Mouse (Mus musculus): ENCODE measurements around the gene Tbc1d7. TPM values are rescaled to one million over a fixed set of nuclear protein-coding genes. Genes with fewer than 3 reads are reported as not detected.

Gene Tbc1d7
- polyA plus RNA-seq, 1 experiment: 2.7 TPM

DNA sequence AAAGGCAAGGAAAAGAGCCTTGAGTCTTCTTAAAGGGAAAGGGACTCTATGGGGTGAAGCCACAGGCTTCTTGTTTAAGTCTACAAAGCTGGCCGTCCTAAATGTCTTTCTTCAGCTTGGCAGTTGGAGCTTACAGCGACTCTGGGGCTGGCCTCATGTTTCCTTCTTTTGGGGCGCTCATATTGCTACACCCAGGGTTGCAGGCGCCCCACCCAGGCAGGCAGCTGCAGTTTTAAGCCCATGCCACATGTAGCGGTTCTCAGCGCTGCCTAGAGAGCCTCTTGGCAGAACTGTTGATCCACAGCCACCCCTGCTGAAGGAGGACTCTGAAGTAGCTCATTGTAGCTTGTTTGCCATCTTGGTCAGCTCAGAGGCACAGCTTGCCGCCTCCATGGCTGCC is 28.0 kb upstream of the Tbc1d7 start:
- H3K9me3 ChIP-seq: no peaks in the 10 kb centered on the region
- H3K4me3 ChIP-seq (replicated peaks): no peak overlapping the region
- TF ChIP-seq FLI1 (IDR thresholded peaks at IDR 0.05; ENCODE audit: low read length): no peak
- TF ChIP-seq GATA1 (IDR thresholded peaks at IDR 0.05; ENCODE audit: borderline replicate concordance, low read length): no peak
- H3K4me1 ChIP-seq: peaks cover 96% of the 10 kb centered on the region
- H3K36me3 ChIP-seq (replicated peaks; ENCODE audit: low read length): peaks cover 93% of the 10 kb centered on the region
- H3K27me3 ChIP-seq (replicated peaks): no peaks in the 10 kb centered on the region

- peak overlapping the region; percentile 54 for H3K4me3 ChIP-seq (replicated peaks)
- no peaks in the 10 kb centered on the region for H3K27me3 ChIP-seq (replicated peaks)
- H3K36me3 ChIP-seq (replicated peaks; ENCODE audit: low read length): peaks cover 79% of the 10 kb centered on the region
- H3K9me3 ChIP-seq: no peaks in the 10 kb centered on the region
- peaks cover 96% of the 10 kb centered on the region for H3K4me1 ChIP-seq
- TF ChIP-seq GATA1 (IDR thresholded peaks at IDR 0.05; ENCODE audit: borderline replicate concordance, low read length) (no peak), FLI1 (IDR thresholded peaks at IDR 0.05; ENCODE audit: low read length) (no peak)
Observed at GRCm38 (mm10) chr13:43197187-43197586, 25.9 kb upstream of the Tbc1d7 start.

DNA sequence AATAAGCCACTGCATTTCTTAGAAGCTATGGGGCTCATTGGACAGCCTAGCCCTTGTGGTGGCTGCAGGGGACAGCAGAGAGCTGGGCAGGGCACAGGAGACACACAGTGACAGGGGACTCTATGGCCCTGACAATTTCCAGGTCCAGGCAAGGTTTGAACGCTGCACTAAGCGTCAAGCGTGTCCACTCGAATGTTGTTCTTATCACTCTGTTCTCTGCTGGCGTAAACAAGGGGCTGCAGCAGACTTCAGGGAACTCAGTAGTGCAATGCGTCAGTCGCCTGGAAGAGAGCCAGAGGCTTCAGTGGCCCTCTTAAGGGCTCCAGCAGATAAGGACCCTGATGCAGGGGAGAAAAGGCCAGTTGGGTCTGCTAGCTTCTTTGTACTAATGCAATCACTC is 24.7 kb upstream of the Tbc1d7 start:
- Histone ChIP-seq H3K4me3 (replicated peaks) (no peak overlapping the region), H3K9me3 (no peaks in the 10 kb centered on the region), H3K36me3 (replicated peaks; ENCODE audit: low read length) (peaks cover 67% of the 10 kb centered on the region), H3K27me3 (replicated peaks) (no peaks in the 10 kb centered on the region), H3K4me1 (peaks cover 96% of the 10 kb centered on the region)
- TF ChIP-seq GATA1 (IDR thresholded peaks at IDR 0.05; ENCODE audit: borderline replicate concordance, low read length) (no peak), FLI1 (IDR thresholded peaks at IDR 0.05; ENCODE audit: low read length) (no peak)

- Histone ChIP-seq H3K9me3 (no peaks in the 10 kb centered on the region), H3K4me3 (replicated peaks) (no peak overlapping the region), H3K4me1 (peaks cover 81% of the 10 kb centered on the region), H3K27me3 (replicated peaks) (no peaks in the 10 kb centered on the region), H3K36me3 (replicated peaks; ENCODE audit: low read length) (peaks cover 47% of the 10 kb centered on the region)
- TF ChIP-seq FLI1 (IDR thresholded peaks at IDR 0.05; ENCODE audit: low read length) (no peak), GATA1 (IDR thresholded peaks at IDR 0.05; ENCODE audit: borderline replicate concordance, low read length) (no peak)
Observed at GRCm38 (mm10) chr13:43193932-43194331, 22.6 kb upstream of the Tbc1d7 start.

DNA sequence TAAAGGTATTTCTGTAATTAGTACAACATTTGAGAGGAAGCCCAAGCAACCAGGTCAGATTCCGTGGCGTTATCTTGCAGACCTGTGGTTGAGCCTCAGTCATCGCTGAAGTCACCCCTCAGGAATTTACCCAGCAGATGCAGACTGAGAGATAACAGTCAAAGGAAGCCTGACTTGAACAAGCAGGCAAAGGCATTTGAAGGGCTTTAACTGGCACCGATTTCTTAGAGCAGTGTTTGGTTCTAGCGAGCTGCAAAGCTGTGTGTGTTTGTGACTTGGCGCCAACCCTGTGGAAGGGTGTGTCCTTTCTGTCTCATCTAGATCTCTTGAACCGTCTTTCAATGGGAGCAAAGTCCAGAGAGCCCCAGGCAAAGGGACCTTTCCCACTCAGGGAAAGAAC is 22.0 kb upstream of the Tbc1d7 start:
- Histone ChIP-seq H3K9me3 (peaks cover 3% of the 10 kb centered on the region), H3K27me3 (replicated peaks) (no peaks in the 10 kb centered on the region), H3K36me3 (replicated peaks; ENCODE audit: low read length) (peaks cover 40% of the 10 kb centered on the region), H3K4me1 (peaks cover 74% of the 10 kb centered on the region), H3K4me3 (replicated peaks) (peak overlapping the region; percentile 18)
- peak; percentile 87; the same call in 2 of the 3 replicates for TF ChIP-seq GATA1 (IDR thresholded peaks at IDR 0.05; ENCODE audit: borderline replicate concordance, low read length)
- no peak for TF ChIP-seq FLI1 (IDR thresholded peaks at IDR 0.05; ENCODE audit: low read length)

DNA sequence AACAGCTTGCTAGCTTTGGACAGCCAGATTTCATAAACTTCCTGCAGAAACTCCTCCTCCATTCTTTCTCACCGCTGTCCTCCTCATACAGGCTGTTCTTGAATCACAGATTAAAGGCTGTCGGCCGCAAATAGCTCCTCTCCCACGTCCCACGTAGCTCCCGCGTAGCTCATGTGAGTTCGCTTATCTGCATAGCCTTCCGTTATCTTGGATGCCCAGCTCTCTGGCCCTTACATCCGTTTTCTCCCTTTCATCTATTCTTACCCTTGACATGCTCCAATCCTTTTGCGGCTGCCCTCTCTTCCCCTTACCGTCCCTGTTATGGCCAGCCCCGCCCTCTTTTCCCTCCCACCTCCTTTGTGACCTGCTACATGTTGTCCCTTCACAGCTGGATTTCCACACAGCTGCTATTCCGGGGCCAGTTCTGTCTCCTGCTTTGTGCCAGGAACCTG is 20.5 kb upstream of the Tbc1d7 start:
- peak overlapping the region; percentile 88 for H3K4me3 ChIP-seq (replicated peaks)
- H3K9me3 ChIP-seq: peaks cover 15% of the 10 kb centered on the region
- peaks cover 5% of the 10 kb centered on the region for H3K27me3 ChIP-seq (replicated peaks)
- peaks cover 30% of the 10 kb centered on the region for H3K36me3 ChIP-seq (replicated peaks; ENCODE audit: low read length)
- 0 out of 2 replicates have a peak, but pooled peaks have one; percentile 11 for TF ChIP-seq FLI1 (IDR thresholded peaks at IDR 0.05; ENCODE audit: low read length)
- TF ChIP-seq GATA1 (IDR thresholded peaks at IDR 0.05; ENCODE audit: borderline replicate concordance, low read length): peak; percentile 91; the same call in 2 of the 3 replicates
- H3K4me1 ChIP-seq: peaks cover 59% of the 10 kb centered on the region

DNA sequence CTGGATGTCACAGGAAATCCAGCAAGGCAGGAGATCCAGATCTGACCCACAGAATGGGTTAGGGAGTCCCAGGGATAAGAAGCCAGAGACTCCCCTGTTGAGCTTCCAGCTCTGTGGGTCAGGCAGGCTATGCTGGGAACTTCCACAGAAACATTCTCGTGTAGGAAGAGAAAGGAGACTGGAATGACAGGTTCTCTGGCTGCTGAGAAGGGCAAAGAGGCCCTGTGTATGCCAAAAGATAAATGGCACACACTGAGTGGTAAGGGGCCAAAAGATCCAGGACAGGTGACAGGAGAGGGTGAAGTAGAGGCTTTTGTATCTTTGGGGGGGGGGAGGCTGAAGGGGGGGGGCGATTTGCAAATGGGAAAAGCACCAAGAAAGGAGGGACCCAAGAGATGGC is 20.0 kb upstream of the Tbc1d7 start:
- peaks cover 5% of the 10 kb centered on the region for H3K27me3 ChIP-seq (replicated peaks)
- peaks cover 15% of the 10 kb centered on the region for H3K9me3 ChIP-seq
- no peak for TF ChIP-seq FLI1 (IDR thresholded peaks at IDR 0.05; ENCODE audit: low read length)
- peak overlapping the region; percentile 88 for H3K4me3 ChIP-seq (replicated peaks)
- H3K4me1 ChIP-seq: peaks cover 55% of the 10 kb centered on the region
- peaks cover 25% of the 10 kb centered on the region for H3K36me3 ChIP-seq (replicated peaks; ENCODE audit: low read length)

DNA sequence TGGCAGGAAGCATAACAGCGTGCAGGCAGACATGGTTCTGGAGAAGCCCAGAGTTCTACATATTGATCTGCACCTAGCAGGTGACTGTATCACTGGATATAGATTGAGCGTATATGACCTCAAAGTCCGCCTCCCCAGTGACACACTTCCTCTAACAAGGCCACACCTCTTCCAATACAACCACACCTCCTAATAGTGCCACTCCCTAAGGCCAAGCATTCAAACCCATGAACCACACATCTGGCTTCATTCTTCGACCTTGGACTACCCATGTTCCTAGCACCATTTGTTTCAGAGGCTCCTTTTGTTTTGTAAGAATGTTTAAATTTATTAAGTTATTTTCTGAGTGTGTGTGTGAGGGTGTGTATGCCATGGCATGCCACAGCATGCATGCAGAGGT is 16.4 kb upstream of the Tbc1d7 start:
- H3K27me3 ChIP-seq (replicated peaks): peaks cover 5% of the 10 kb centered on the region

DNA sequence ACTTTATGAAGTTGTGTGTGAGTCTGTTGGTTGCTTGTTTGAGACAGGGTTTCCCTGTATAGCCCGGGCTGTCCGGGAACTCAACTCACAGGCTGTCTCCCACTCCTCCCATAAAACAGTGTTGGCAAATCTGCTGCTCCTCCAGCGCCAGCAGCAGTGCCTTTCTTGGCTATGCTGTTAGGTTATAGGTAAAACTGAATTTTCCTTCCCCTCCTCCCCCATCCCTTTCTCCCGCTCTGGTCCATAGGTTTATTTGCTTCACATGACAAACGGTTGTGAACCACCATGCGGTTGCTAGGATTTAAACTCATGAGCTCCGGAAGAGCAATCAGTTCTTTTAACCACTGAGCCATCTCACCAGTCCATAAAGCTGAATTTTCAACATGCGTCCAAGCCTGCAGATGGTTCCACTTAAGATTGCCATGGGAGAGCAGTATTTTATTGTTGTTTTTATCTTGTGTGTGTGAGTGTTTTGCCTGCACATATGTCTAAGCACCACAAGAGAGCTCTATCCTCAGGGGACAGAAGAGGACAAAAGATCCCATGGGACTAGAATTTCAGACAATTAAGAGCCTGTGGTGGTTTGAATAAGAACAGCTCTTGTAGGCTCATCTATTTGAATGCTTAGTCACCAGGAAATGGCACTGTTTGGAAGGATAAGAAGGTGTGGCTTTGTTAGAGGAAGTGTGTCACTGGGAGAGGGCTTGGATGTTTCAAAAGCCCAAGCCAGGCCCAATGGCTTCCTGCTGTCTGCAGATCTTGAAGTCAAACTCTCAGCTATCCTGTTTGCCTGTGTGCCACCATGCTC is 12.2 kb upstream of the Tbc1d7 start:
- peaks cover 55% of the 10 kb centered on the region for H3K4me1 ChIP-seq
- TF ChIP-seq GATA1 (IDR thresholded peaks at IDR 0.05; ENCODE audit: borderline replicate concordance, low read length): no peak
- H3K36me3 ChIP-seq (replicated peaks; ENCODE audit: low read length): peaks cover 17% of the 10 kb centered on the region
- H3K27me3 ChIP-seq (replicated peaks): peaks cover 25% of the 10 kb centered on the region
- H3K4me3 ChIP-seq (replicated peaks): peak overlapping the region; percentile 64
- peaks cover 33% of the 10 kb centered on the region for H3K9me3 ChIP-seq

More for the DNA sequence above, 16.4 kb upstream of the Tbc1d7 start:
- peaks cover 40% of the 10 kb centered on the region for H3K4me1 ChIP-seq
- TF ChIP-seq GATA1 (IDR thresholded peaks at IDR 0.05; ENCODE audit: borderline replicate concordance, low read length) (no peak), FLI1 (IDR thresholded peaks at IDR 0.05; ENCODE audit: low read length) (no peak)
- no peak overlapping the region for H3K4me3 ChIP-seq (replicated peaks)
- peaks cover 34% of the 10 kb centered on the region for H3K9me3 ChIP-seq
- peaks cover 17% of the 10 kb centered on the region for H3K36me3 ChIP-seq (replicated peaks; ENCODE audit: low read length)

- Histone ChIP-seq H3K4me3 (replicated peaks) (peak overlapping the region; percentile 57), H3K9me3 (peaks cover 25% of the 10 kb centered on the region), H3K4me1 (peaks cover 63% of the 10 kb centered on the region), H3K27me3 (replicated peaks) (peaks cover 21% of the 10 kb centered on the region), H3K36me3 (replicated peaks; ENCODE audit: low read length) (peaks cover 13% of the 10 kb centered on the region)
- TF ChIP-seq FLI1 (IDR thresholded peaks at IDR 0.05; ENCODE audit: low read length) (no peak), GATA1 (IDR thresholded peaks at IDR 0.05; ENCODE audit: borderline replicate concordance, low read length) (no peak)
Observed at GRCm38 (mm10) chr13:43182465-43183201, 11.3 kb upstream of the Tbc1d7 start.

Measured in megakaryocyte, embryonic 14.5 days (primary cell).